Mouse (Mus musculus): ENCODE data around the gene Dnmt3a. TPM values are rescaled to one million over a fixed set of nuclear protein-coding genes. Genes with fewer than 3 reads are reported as not detected.
"Not testable (repeated sequence)": the region's sequence is repeated elsewhere in the genome, so short reads cannot be mapped to it uniquely, and the experiment has no call there.

Dnmt3a gene
- polyA plus RNA-seq, 1 experiment: 12.6 TPM

- no peaks in the 10 kb centered on the region for H3K4me1 ChIP-seq (ENCODE audit: control insufficient read depth, insufficient read depth, insufficient read length, low read length)
- no peak overlapping the region for H3K27ac ChIP-seq (replicated peaks; ENCODE audit: low read depth, low read length)
- no peak overlapping the region for H3K4me3 ChIP-seq (ENCODE audit: insufficient read depth, low read depth, low read length)
Observed at GRCm38 (mm10) chr12:3910466-3911093, 104.8 kb downstream of the Dnmt3a start.

GRCm38 (mm10) chr12:3911831-3912348, 106.1 kb downstream of the Dnmt3a start:
- Histone ChIP-seq H3K4me3 (ENCODE audit: insufficient read depth, low read depth, low read length) (no peak overlapping the region), H3K4me1 (ENCODE audit: control insufficient read depth, insufficient read depth, insufficient read length, low read length) (no peaks in the 10 kb centered on the region), H3K27ac (replicated peaks; ENCODE audit: low read depth, low read length) (no peak overlapping the region)

- Histone ChIP-seq H3K4me3 (ENCODE audit: insufficient read depth, low read depth, low read length) (no peak overlapping the region), H3K4me1 (ENCODE audit: control insufficient read depth, insufficient read depth, insufficient read length, low read length) (no peaks in the 10 kb centered on the region; the same call in 1 of the 2 replicates), H3K27ac (replicated peaks; ENCODE audit: low read depth, low read length) (no peak overlapping the region)
Observed at GRCm38 (mm10) chr12:3915852-3916251, 110.0 kb downstream of the Dnmt3a start.

GRCm38 (mm10) chr12:3917668-3918341, 112.0 kb downstream of the Dnmt3a start:
- no peak overlapping the region for H3K27ac ChIP-seq (replicated peaks; ENCODE audit: low read depth, low read length)
- no peak overlapping the region for H3K4me3 ChIP-seq (ENCODE audit: insufficient read depth, low read depth, low read length)

GRCm38 (mm10) chr12:3918577-3918976, 112.8 kb downstream of the Dnmt3a start:
- Histone ChIP-seq H3K4me3 (ENCODE audit: insufficient read depth, low read depth, low read length) (no peak overlapping the region), H3K4me1 (ENCODE audit: control insufficient read depth, insufficient read depth, insufficient read length, low read length) (no peaks in the 10 kb centered on the region; the same call in none of the 2 replicates), H3K27ac (replicated peaks; ENCODE audit: low read depth, low read length) (no peak overlapping the region)

More at GRCm38 (mm10) chr12:3917668-3918341, 112.0 kb downstream of the Dnmt3a start:
- no peaks in the 10 kb centered on the region; the same call in none of the 2 replicates for H3K4me1 ChIP-seq (ENCODE audit: control insufficient read depth, insufficient read depth, insufficient read length, low read length)

- Histone ChIP-seq H3K27ac (replicated peaks; ENCODE audit: low read depth, low read length) (no peak overlapping the region), H3K4me3 (ENCODE audit: insufficient read depth, low read depth, low read length) (no peak overlapping the region), H3K4me1 (ENCODE audit: control insufficient read depth, insufficient read depth, insufficient read length, low read length) (no peaks in the 10 kb centered on the region; the same call in none of the 2 replicates)
Observed at GRCm38 (mm10) chr12:3919423-3919822, 113.6 kb downstream of the Dnmt3a start.

- Histone ChIP-seq H3K4me3 (ENCODE audit: insufficient read depth, low read depth, low read length) (no peak overlapping the region), H3K4me1 (ENCODE audit: control insufficient read depth, insufficient read depth, insufficient read length, low read length) (no peaks in the 10 kb centered on the region; the same call in 1 of the 2 replicates), H3K27ac (replicated peaks; ENCODE audit: low read depth, low read length) (no peak overlapping the region)
Observed at GRCm38 (mm10) chr12:3926127-3926526, 120.3 kb downstream of the Dnmt3a start.

- Histone ChIP-seq H3K27ac (replicated peaks; ENCODE audit: low read depth, low read length) (no peak overlapping the region), H3K4me3 (ENCODE audit: insufficient read depth, low read depth, low read length) (no peak overlapping the region), H3K4me1 (ENCODE audit: control insufficient read depth, insufficient read depth, insufficient read length, low read length) (no peaks in the 10 kb centered on the region)
Observed at GRCm38 (mm10) chr12:3928841-3929240, 123.0 kb downstream of the Dnmt3a start.

GRCm38 (mm10) chr12:3930090-3930865, 124.5 kb downstream of the Dnmt3a start:
- not testable (repeated sequence) for H3K4me1 ChIP-seq (ENCODE audit: control insufficient read depth, insufficient read depth, insufficient read length, low read length)

GRCm38 (mm10) chr12:3942026-3942425, 136.2 kb downstream of the Dnmt3a start:
- H3K4me3 ChIP-seq (ENCODE audit: insufficient read depth, low read depth, low read length): no peak overlapping the region
- H3K4me1 ChIP-seq (ENCODE audit: control insufficient read depth, insufficient read depth, insufficient read length, low read length): no peaks in the 10 kb centered on the region; the same call in 1 of the 2 replicates
- H3K27ac ChIP-seq (replicated peaks; ENCODE audit: low read depth, low read length): no peak overlapping the region

More at GRCm38 (mm10) chr12:3930090-3930865, 124.5 kb downstream of the Dnmt3a start:
- H3K4me3 ChIP-seq (ENCODE audit: insufficient read depth, low read depth, low read length); H3K27ac ChIP-seq (replicated peaks; ENCODE audit: low read depth, low read length): not testable (repeated sequence)

- no peak overlapping the region for H3K27ac ChIP-seq (replicated peaks; ENCODE audit: low read depth, low read length)
- H3K4me3 ChIP-seq (ENCODE audit: insufficient read depth, low read depth, low read length): no peak overlapping the region
- no peaks in the 10 kb centered on the region for H3K4me1 ChIP-seq (ENCODE audit: control insufficient read depth, insufficient read depth, insufficient read length, low read length)
Observed at GRCm38 (mm10) chr12:3944454-3945073, 138.8 kb downstream of the Dnmt3a start.

GRCm38 (mm10) chr12:3947503-3947902, 141.7 kb downstream of the Dnmt3a start:
- Histone ChIP-seq H3K4me1 (ENCODE audit: control insufficient read depth, insufficient read depth, insufficient read length, low read length) (no peaks in the 10 kb centered on the region), H3K4me3 (ENCODE audit: insufficient read depth, low read depth, low read length) (no peak overlapping the region)

GRCm38 (mm10) chr12:3954651-3955050, 148.8 kb downstream of the Dnmt3a start, which contains the start of gene Pomc:
Gene Pomc (plus strand): TSS chr12:3954951.
- Histone ChIP-seq H3K27ac (replicated peaks; ENCODE audit: low read depth, low read length) (no peak within 1 kb of the TSS), H3K4me3 (ENCODE audit: insufficient read depth, low read depth, low read length) (no peak within 1 kb of the TSS), H3K4me1 (ENCODE audit: control insufficient read depth, insufficient read depth, insufficient read length, low read length) (no peaks in the 10 kb centered on the region)

More at GRCm38 (mm10) chr12:3947503-3947902, 141.7 kb downstream of the Dnmt3a start:
- H3K27ac ChIP-seq (replicated peaks; ENCODE audit: low read depth, low read length): no peak overlapping the region

GRCm38 (mm10) chr12:3955371-3955770, 149.6 kb downstream of the Dnmt3a start:
- Histone ChIP-seq H3K27ac (replicated peaks; ENCODE audit: low read depth, low read length) (no peak overlapping the region), H3K4me1 (ENCODE audit: control insufficient read depth, insufficient read depth, insufficient read length, low read length) (0 out of 2 replicates have a peak, but pooled peaks cover 1% of the 10 kb centered on the region), H3K4me3 (ENCODE audit: insufficient read depth, low read depth, low read length) (no peak overlapping the region)

All from brown adipose tissue, adult 24 weeks (tissue).